Mouse (Mus musculus): Measurements from ENCODE around the gene Mgat1.

Mgat1 gene

DNA sequence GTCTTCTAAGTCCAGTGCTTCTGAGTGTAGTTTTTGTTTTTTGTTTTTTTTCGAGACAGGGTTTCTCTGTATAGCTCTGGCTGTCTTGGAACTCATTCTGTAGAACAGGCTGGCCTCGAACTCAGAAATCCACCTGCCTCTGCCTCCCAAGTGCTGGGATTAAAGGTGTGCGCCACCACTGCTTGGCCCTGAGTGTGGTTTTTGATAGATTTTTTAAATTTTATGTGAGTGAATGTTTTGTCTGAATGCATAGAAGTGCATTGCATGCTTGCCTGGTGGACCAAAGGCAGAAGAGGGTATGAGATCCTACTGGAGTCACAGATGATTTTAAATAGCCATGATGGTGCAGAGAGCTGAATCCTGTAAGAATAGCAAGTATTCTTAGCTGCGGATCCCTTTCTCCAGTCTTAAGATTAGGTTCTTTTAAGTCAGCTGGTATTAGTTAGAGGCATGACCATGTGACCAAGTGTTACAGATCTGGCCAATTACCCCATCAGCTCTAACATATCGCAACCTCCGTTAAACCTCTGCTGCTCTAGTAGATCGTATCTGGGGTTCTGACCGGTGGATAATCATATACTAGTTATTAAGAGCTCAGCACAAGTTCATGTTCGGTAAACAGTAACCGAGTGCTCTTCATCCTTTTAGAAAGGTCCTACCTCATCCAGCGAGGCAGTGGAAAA lies 906 bp upstream of the Mgat1 start:
- DNase-seq: no peak

DNA sequence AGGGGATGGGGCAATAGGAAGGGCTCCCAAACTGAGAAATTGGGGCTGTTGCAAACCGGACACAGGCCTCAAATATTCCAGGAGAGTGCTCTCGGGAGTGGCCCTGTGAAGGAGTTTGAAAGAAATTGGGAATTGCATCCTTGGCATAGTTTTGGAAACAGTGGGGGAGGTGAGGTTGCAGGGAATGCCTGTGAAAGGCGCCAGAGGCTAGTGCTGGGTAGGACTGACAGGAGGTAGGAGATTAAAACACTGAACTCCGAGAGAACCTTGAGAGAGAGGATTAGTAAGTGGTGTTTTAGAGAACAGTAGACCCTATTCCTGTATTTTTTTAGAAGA lies 572 bp downstream of the Mgat1 start:
- no peak for DNase-seq

GRCm38 (mm10) chr11:49245176-49245575 lies 1.2 kb downstream of the Mgat1 start:
- DNase-seq: peak; percentile 72

GRCm38 (mm10) chr11:49245634-49246415 lies 1.8 kb downstream of the Mgat1 start:
- peak; percentile 54 for DNase-seq

DNA sequence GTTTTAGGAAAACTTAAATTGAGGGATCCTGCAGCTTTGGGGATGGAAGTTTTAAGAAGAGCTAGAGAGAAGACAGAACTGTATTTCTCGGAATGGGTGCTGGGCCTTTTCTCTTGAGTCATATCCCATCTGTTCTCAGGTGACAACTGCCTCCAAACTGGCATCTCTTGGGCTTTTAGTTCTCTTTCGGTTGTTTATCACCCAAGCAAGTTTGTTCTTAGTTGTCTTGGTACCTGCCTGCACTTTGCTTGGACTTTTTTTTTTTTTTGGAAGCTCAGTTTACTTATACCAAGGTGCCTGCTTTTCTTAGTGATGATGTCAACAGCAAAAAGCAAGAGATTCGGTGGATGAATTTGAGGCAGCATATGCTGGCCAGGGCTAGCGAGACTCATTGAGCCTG lies 2.5 kb downstream of the Mgat1 start:
- no peak for DNase-seq

DNA sequence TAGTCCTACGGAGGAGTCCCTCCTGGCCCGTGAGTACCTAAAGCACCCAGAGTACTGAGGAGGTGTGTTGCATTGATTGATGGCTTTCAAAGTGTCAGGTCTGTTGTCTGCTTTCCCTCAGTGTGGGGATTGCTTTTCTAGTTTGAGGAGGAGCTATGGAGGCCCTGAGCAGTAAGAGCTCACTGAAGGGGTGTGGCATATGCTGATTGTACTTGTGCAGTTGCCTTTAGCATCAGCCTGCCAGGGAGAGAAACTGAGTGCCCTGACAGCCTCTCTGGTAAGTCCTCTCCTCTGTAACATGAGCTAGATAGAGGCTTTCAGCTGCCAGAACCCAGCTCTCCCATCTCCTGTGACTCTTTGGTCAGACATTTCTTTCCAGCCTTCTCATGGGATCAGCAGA lies 3.3 kb downstream of the Mgat1 start:
- DNase-seq: no peak

GRCm38 (mm10) chr11:49248226-49248973 lies 4.4 kb downstream of the Mgat1 start:
- DNase-seq: peak; percentile 88

- DNase-seq: no peak
Observed at GRCm38 (mm10) chr11:49248974-49249700, 5.1 kb downstream of the Mgat1 start.

- DNase-seq: peak; percentile 46
Observed at GRCm38 (mm10) chr11:49249811-49250421, 5.9 kb downstream of the Mgat1 start.

DNA sequence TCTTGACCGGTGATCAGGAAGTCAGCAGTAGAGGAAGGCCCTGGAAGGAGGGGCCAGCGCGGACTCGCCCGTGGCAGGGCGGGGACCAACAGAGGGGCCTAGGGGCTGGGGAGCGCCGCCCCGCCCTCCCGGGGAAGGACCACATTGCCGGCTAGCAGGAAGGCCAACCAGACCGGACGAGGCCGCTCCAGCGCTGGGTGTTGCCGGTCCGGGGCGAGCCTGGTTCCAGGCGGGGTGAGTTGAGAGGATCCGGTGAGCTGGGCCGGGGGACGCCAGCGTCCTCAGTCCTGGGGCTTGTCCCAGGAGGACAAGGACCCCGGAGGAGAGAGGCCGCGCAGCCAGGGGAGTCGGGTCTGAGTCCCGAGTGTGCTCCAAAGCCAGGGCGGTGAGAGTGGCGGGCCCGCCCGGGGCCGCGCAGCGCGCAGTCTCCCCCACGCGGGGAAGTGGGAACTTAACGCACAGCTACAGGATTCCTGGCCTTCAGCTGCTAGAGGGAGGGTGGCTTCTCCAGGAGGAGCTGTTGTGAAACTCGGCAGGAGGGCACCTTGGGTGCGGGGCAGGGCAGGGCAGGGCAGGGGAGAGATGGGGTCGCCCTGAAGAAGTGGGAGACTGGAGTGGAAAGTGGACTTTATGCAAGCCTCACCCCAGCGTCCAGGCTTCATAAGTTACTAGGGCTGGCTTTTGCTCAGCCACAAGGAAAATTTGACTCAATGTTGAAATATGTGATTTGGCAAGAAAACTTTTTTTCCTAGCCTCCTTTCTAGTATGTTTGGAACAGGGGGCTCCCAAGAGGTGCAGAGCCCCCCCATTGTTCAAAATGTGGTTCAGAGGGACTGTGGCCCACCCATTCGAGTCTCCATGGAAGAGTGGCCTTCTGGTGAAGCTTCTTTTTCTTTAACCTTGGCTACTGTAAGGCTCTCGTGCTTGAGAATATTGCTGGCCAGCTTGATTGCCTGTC lies 6.7 kb downstream of the Mgat1 start:
- peak; percentile 96 for DNase-seq

DNA sequence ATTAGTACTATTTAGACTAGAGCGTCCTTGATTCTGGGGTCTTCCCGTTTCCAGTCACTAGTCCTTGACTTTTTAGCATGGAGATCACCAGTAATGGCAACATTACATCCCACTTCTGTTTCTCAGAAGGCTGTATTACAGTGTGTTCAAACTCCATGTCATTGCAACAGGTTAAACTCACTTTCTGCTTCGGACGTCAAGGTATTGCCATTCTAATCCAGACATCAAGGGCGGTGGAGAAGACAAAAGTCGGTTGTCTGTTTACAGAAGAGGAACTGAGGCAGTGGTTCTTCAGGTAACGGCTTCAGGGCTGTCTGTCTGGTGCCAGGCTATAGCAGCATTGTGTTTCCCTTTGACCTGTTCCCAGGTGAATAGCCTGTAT lies 7.4 kb downstream of the Mgat1 start:
- DNase-seq: no peak

- DNase-seq: no peak
Observed at GRCm38 (mm10) chr11:49252048-49252447, 8.1 kb downstream of the Mgat1 start.

DNA sequence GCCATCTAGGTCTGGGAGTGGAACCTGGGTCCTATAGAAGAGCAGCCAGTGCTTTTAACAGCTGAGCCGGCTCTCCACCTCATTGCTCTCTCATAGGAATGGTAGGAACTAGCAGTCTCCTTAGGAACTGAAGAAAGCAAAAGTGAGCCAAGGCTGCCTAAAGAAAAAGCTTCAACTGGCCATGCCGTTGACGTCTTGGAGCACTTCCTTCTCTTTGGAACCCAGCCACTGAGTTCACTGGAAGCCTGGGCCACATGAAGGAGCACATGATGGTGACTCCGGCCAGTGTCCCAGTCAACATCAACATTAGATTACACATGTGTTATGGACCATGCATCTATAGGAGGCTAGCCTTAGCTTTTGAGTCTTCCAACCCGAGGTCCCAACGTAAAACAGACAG lies 9.0 kb downstream of the Mgat1 start:
- DNase-seq: peak; percentile 36

- DNase-seq: no peak
Observed at GRCm38 (mm10) chr11:49259296-49259695, 15.3 kb downstream of the Mgat1 start.

DNA sequence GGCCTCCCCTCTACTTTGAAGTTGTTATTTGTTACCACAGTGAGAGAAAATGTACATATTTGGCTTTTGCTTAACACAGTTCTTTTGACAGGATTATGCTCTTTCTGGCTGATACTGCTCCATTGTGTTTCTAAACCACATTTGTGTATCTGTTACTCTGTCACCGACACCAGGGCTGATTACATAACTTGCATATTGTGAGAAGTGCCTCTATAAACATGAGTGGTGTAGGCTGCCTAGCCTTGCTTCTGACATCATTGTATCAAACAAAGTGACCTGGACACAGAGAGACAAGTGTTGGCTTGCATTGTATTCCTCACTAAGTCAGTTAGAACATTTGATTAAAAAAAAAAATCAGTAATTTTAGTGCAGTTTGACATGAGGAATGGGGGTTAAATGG lies 15.8 kb downstream of the Mgat1 start:
- DNase-seq: no peak

DNA sequence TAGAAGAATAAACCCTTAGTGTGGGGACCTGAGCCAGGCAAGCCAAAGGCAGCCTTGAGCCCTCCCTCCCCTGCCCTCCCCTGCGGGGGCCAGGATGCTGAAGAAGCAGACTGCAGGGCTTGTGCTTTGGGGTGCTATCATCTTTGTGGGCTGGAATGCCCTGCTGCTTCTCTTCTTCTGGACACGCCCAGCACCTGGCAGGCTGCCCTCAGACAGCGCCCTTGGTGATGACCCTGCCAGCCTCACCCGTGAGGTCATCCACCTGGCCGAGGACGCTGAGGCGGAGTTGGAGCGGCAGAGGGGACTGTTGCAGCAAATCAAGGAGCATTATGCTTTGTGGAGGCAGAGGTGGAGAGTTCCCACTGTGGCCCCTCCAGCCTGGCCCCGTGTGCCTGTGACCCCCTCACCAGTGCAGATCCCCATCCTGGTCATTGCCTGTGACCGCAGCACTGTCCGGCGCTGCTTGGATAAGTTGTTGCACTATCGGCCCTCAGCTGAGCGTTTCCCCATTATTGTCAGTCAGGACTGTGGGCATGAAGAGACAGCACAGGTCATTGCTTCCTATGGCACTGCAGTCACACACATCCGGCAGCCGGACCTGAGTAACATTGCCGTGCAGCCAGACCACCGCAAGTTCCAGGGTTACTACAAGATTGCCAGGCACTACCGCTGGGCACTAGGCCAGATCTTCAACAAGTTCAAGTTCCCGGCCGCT lies 16.8 kb downstream of the Mgat1 start:
- peak; percentile 35 for DNase-seq

GRCm38 (mm10) chr11:49261313-49261855 lies 17.4 kb downstream of the Mgat1 start:
- no peak for DNase-seq

DNA sequence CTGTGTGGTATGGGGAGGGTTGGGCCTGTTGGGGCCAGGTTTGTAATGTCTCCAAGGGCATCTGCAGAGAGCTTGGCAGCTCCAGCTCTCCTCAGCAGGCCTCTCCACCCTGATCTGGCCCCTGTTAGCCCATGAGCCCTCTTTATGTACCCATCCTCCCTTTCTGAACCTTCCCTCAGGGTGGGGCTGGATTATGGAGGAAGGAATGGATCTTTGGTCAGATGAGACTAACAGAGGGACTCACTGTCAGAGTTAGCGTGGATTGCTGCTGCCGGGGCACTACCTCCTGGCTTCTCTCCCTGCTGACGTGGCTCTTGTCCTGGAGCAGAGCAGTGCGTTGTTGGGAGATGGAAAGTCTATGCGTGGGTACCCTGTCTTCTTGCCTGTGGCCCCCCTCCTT lies 18.3 kb downstream of the Mgat1 start:
- no peak for DNase-seq

DNA sequence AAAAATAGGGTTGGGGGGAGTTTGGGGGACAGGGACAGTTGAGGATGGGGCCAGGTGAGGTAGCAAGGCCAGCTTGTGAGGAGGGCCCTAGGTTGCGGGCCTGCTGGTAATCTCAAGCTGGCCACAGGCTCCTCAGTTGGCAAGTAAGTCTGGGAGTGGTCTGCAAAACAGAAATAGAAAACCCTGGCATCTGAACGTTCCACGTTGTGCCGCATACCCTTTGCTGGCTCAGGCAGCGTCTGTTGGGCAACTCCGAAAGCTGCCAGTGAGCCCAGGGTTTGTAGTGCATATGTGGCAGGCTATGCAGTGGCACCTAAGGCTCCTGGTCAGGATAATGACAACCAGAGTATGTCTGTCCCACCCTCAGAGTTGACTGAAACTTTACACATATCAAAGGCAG lies 19.2 kb downstream of the Mgat1 start:
- no peak for DNase-seq

DNA sequence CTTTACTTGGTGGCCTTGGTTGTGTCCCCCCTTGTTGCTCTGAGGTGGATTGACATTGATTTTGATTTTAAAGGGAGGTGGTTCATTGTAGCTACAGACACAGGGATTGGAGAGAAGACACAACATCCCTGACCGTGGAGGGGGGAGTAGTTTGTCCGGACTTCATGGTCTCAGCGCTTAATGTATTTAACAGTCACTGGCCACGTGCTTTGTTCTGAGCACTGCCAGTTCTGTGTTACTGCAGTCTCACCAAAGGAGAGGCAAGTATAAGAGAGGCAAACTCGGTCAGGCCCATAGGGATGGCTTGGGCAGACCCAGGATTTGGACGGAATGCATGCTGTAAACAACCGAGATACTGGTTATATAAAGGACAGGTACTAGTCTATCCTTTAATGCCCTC lies 20.1 kb downstream of the Mgat1 start:
- DNase-seq: no peak

- no peak for DNase-seq
Observed at GRCm38 (mm10) chr11:49264622-49265021, 20.6 kb downstream of the Mgat1 start.

Measured in lung, postnatal 10 days (tissue).